Mouse (Mus musculus) T-helper 17 cell (primary cell): ENCODE results near the gene Ppard.

Source experiments
- in situ Hi-C, 2 experiments: fragments of 300-600 bp; cut with MboI, MseI; formaldehyde crosslinking; loops; 1 replicate in 1 of 2; 2 replicates in 1 of 2; pipeline ENCODE4 v1.15.1; 2025; ENCODE audit warnings: high pct_unique_total_duplicates in 2 of 2

Ppard gene

GRCm38 (mm10) chr17:28280831-28281377 lies 48.4 kb downstream of the Ppard start:
- in situ Hi-C loops = no loop called here

- in situ Hi-C loops = no loop called here
These were observed 49.5 kb downstream of the Ppard start for GRCm38 (mm10) chr17:28281866-28282441.

- in situ Hi-C loops = no loop called here
These were observed 50.7 kb downstream of the Ppard start for GRCm38 (mm10) chr17:28283199-28283598.

GRCm38 (mm10) chr17:28286133-28286532 lies 53.6 kb downstream of the Ppard start:
- in situ Hi-C loops = no loop called here

GRCm38 (mm10) chr17:28286964-28287363 lies 54.5 kb downstream of the Ppard start:
- in situ Hi-C loops = no loop called here

GRCm38 (mm10) chr17:28287578-28287977 lies 55.1 kb downstream of the Ppard start:
- in situ Hi-C loops = no loop called here

GRCm38 (mm10) chr17:28287980-28288379 lies 55.5 kb downstream of the Ppard start:
- in situ Hi-C loops = no loop called here

- in situ Hi-C loops = no loop called here
These were observed 57.8 kb downstream of the Ppard start for GRCm38 (mm10) chr17:28290262-28290661.

GRCm38 (mm10) chr17:28290671-28291070 lies 58.2 kb downstream of the Ppard start:
- in situ Hi-C loops = no loop called here

- in situ Hi-C loops = no loop called here
These were observed 58.8 kb downstream of the Ppard start for GRCm38 (mm10) chr17:28291346-28291745.

GRCm38 (mm10) chr17:28293716-28294115 lies 61.2 kb downstream of the Ppard start:
- in situ Hi-C loops = no loop called here

- in situ Hi-C loops = no loop called here
These were observed 62.2 kb downstream of the Ppard start for GRCm38 (mm10) chr17:28294449-28295333.

GRCm38 (mm10) chr17:28298888-28299287 lies 66.4 kb downstream of the Ppard start:
- in situ Hi-C loops = no loop called here

GRCm38 (mm10) chr17:28299669-28300320 lies 67.3 kb downstream of the Ppard start:
- in situ Hi-C loops = no loop called here

- in situ Hi-C loops = no loop called here
These were observed 67.8 kb downstream of the Ppard start for GRCm38 (mm10) chr17:28300323-28300722.

GRCm38 (mm10) chr17:28300850-28301249 lies 68.3 kb downstream of the Ppard start:
- in situ Hi-C loops = no loop called here

GRCm38 (mm10) chr17:28305172-28305571 lies 72.7 kb downstream of the Ppard start:
- in situ Hi-C loops = loop anchor here (5.0 kb wide), 1 partner anchor 78 kb away; no protein-coding TSS in a partner anchor

GRCm38 (mm10) chr17:28308297-28309195 lies 76.0 kb downstream of the Ppard start:
- in situ Hi-C loops = loop anchor here (5.0 kb wide), 1 partner anchor 81 kb away; no protein-coding TSS in a partner anchor

- in situ Hi-C loops = no loop called here
These were observed 78.3 kb downstream of the Ppard start for GRCm38 (mm10) chr17:28310831-28311230.

- in situ Hi-C loops = no loop called here
These were observed 79.0 kb downstream of the Ppard start for GRCm38 (mm10) chr17:28311366-28312132.
